ENCODE assay signal across 8 mouse cellular contexts in genomic region chr17:32165803-32166595, GRCm38 (mm10). TPM values are rescaled to one million over a fixed set of nuclear protein-coding genes. Genes with fewer than 3 reads are reported as not detected.
DNase-seq lines count a peak whose midpoint lies in the region; ATAC-seq lines count a peak whose summit lies in the region.

No protein-coding gene starts in this region.

- H3K9ac ChIP-seq in heart, embryonic 11.5 days (ENCODE audit: low read depth, low read length), result peak overlapping the region; percentile 80
- H3K9ac ChIP-seq in midbrain, embryonic 13.5 days (replicated peaks), result peak overlapping the region; percentile 77

- 0% methylated on average over 26 of the region's 43 CpGs for WGBS in heart, embryonic 11.5 days (ENCODE audit: insufficient replicate concordance)
- 0% methylated on average over 35 of the region's 43 CpGs for WGBS in midbrain, embryonic 13.5 days

- H3K27ac ChIP-seq in heart, embryonic 11.5 days (ENCODE audit: low read depth, low read length), result peak overlapping the region; percentile 78
- peak overlapping the region; percentile 87 for H3K27ac ChIP-seq in midbrain, embryonic 13.5 days

- peaks cover 7% of the 10 kb centered on the region for H3K27me3 ChIP-seq in heart, embryonic 11.5 days (ENCODE audit: control insufficient read depth, insufficient read depth, low read length)
- no peaks in the 10 kb centered on the region for H3K27me3 ChIP-seq in midbrain, embryonic 13.5 days

- no peaks in the 10 kb centered on the region for H3K36me3 ChIP-seq in heart, embryonic 11.5 days (ENCODE audit: control insufficient read depth, insufficient read depth, low read length)
- no peaks in the 10 kb centered on the region for H3K36me3 ChIP-seq in midbrain, embryonic 13.5 days

- no peaks in the 10 kb centered on the region for H3K9me3 ChIP-seq in heart, embryonic 11.5 days (replicated peaks; ENCODE audit: control insufficient read depth, low read length)
- H3K9me3 ChIP-seq in midbrain, embryonic 13.5 days, result no peaks in the 10 kb centered on the region

- intact Hi-C loops in left cerebral cortex, postnatal 4 days (cut with DNase I), result no loop called here
- intact Hi-C loops in left cerebral cortex, postnatal 36 days (cut with DNase I), result no loop called here

- peak overlapping the region; percentile 71 for H3K4me3 ChIP-seq in heart, embryonic 11.5 days (ENCODE audit: low read depth, low read length)
- H3K4me3 ChIP-seq in midbrain, embryonic 13.5 days (replicated peaks), result peak overlapping the region; percentile 58

- H3K4me1 ChIP-seq in heart, embryonic 11.5 days (ENCODE audit: control insufficient read depth, insufficient read depth, low read length), result peaks cover 18% of the 10 kb centered on the region
- H3K4me1 ChIP-seq in midbrain, embryonic 13.5 days (replicated peaks), result peaks cover 54% of the 10 kb centered on the region

- peak; percentile 81 for DNase-seq in left cerebral cortex, postnatal 4 days
- no peak for DNase-seq in left cerebral cortex, postnatal 36 days (ENCODE audit: low spot score in 2 of 2)
- DNase-seq in adrenal gland, postnatal 25 days, result peak; percentile 36
- DNase-seq in kidney, postnatal 25 days, result peak; percentile 60 to 64
- DNase-seq in thymus, postnatal 0 days (ENCODE audit: low spot score), result peak; percentile 84
- DNase-seq in right cerebral cortex, postnatal 25 days, result no peak

- peak; percentile 56 for ATAC-seq in heart, embryonic 11.5 days (replicated peaks; ENCODE audit: insufficient number of reproducible peaks, low FRiP score, low TSS enrichment)
- peak; percentile 78 for ATAC-seq in midbrain, embryonic 13.5 days

- peak overlapping the region; percentile 90 for H3K4me2 ChIP-seq in heart, embryonic 11.5 days
- peak overlapping the region; percentile 88 for H3K4me2 ChIP-seq in midbrain, embryonic 13.5 days (replicated peaks)

RNA-seq across cellular contexts. Expression of gene Notch3, which starts 0.7 kb away (rescaled TPM):
- total RNA-seq in left cerebral cortex, postnatal 4 days (2021), result 10 to 100 TPM; 21.8 to 21.9 TPM
- 10 to 100 TPM in 1 of 2 experiments, 1 to 10 TPM in 1; 7.7 to 10.8 TPM for total RNA-seq in left cerebral cortex, postnatal 36 days (2021)
- total RNA-seq in adrenal gland, postnatal 25 days (2021), result 11.3 and 11.8 TPM in 2 replicates
- polyA plus RNA-seq in heart, embryonic 11.5 days (2014; fragmentation: Nextera tagmentation; extraction: Ambion mirVana), result 6.8 and 6.9 TPM in 2 replicates
- polyA plus RNA-seq in midbrain, embryonic 13.5 days (2015; fragmentation: Nextera tagmentation; extraction: Ambion mirVana), result 9.7 and 13.2 TPM in 2 replicates
- 10.6 and 12.6 TPM in 2 replicates for polyA plus RNA-seq in thymus, postnatal 0 days (2015; fragmentation: Nextera tagmentation; extraction: Ambion mirVana)

RNA-seq across cellular contexts. Expression of gene Ephx3, which starts 23.4 kb away (rescaled TPM):
- total RNA-seq in left cerebral cortex, postnatal 4 days (2021), result under 1 TPM in 1 of 2 experiments, not detected in 1; 0.24 TPM
- total RNA-seq in left cerebral cortex, postnatal 36 days (2021), result under 1 TPM; 0.27 to 0.37 TPM
- not detected in 2 replicates for total RNA-seq in adrenal gland, postnatal 25 days (2021)
- polyA plus RNA-seq in heart, embryonic 11.5 days (2014; fragmentation: Nextera tagmentation; extraction: Ambion mirVana), result not detected in 2 replicates
- polyA plus RNA-seq in midbrain, embryonic 13.5 days (2015; fragmentation: Nextera tagmentation; extraction: Ambion mirVana), result 0.17 and 0.23 TPM in 2 replicates
- 0.62 and 0.68 TPM in 2 replicates for polyA plus RNA-seq in thymus, postnatal 0 days (2015; fragmentation: Nextera tagmentation; extraction: Ambion mirVana)

Comparison
In these comparisons a context has a peak if more than half of its experiments do, and no peak if none do; other contexts are left out.
1. DNase-seq: peak in left cerebral cortex, postnatal 4 days (single experiment), adrenal gland, postnatal 25 days (single experiment), kidney, postnatal 25 days (2 of 2) and thymus, postnatal 0 days (single experiment); none in left cerebral cortex, postnatal 36 days (0 of 2) and right cerebral cortex, postnatal 25 days (single experiment).